Mouse (Mus musculus) monocyte, adult 2 months (primary cell): Measurements from ENCODE around the gene Atg7.
A peak's percentile ranks its signal among the peaks of the same experiment; 100 is the strongest.

Experiments
- DNase-seq, 2 experiments: peaks; one replicate each; pipeline ENCODE4 v3.0.0; 2022; ENCODE audit warnings: low spot score in 2 of 2, low read depth in 1 of 2

Atg7 gene

DNA sequence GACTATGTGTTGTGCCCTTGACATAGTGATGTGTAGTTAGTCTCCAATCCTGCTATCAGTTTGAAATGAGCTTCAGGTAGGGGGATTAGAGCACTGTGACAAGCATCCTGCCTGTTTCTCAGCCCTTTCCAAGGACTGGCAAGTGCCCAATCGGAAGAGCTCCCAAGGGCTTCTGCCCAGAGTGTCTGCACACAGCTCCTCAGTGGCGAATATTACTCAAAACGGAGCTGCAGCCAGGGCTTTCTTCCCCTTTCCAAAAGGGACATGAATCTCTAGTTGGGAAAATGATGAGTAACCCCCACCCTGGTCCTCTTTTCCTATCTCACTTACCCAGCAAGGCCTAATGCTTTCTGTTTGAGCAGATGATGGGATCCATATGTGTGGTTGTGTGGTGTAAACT lies 90.8 kb downstream of the Atg7 start:
- DNase-seq: no peak

- DNase-seq: no peak
Observed at GRCm38 (mm10) chr6:114735054-114735453, 92.2 kb downstream of the Atg7 start.

DNA sequence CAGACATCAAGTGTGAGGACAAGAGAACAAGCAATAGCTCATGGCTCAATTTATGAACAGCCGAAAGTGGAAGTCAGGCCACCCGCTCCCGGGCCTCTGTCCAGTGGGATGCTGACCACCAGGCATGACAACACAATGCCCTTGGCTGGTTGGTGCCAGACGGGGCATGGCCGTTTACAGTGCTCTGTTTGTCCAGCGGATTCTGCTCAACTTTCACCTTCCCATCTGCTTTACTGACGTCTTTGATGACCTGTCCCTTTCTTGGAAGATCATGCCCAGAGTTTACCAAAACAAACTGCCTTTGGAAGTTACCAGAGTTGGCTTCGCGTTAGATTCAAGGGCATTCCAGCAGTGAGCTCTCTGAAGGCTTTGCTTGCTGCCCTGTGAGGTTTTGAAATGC lies 93.5 kb downstream of the Atg7 start:
- DNase-seq: no peak

DNA sequence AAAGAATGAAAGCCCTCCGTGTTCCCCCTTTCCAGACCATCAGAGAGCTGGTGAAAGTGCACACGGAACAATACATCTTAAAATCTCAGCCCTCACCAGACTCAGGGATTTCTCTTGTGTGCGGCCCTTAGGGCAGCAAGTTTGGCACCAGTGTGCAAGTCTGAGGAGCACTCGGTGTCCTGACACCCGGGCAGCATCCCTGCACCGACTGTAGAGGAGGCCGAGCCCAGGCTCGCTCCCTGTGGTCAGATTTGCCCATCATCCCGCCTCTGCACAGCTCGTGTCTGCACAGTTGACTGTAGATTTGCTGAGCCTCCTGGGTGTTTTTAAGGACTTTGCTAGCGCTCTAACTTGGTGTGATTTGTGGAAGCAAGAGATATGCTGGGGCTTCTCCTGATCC lies 94.3 kb downstream of the Atg7 start:
- DNase-seq: no peak

GRCm38 (mm10) chr6:114737931-114738759 lies 95.2 kb downstream of the Atg7 start:
- no peak for DNase-seq

DNA sequence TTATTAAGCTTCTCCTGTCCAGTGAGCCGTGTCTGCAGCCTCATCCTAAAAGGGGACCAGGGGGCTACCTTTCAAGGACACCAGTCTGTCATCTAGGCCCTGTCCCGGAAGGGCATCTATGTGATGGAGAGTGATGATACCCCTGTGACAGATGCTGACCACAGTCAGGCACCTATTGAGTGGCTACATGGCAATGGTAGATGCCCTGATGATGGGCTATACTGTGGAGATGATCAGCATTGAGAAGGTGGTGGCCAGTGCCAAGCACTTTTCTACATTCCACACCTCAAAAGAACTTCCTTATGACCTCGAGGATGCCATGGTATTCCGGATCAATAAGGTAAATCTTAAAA lies 95.8 kb downstream of the Atg7 start:
- DNase-seq: no peak

GRCm38 (mm10) chr6:114742209-114743003 lies 99.5 kb downstream of the Atg7 start:
- DNase-seq: peak; percentile 11 to 18

DNA sequence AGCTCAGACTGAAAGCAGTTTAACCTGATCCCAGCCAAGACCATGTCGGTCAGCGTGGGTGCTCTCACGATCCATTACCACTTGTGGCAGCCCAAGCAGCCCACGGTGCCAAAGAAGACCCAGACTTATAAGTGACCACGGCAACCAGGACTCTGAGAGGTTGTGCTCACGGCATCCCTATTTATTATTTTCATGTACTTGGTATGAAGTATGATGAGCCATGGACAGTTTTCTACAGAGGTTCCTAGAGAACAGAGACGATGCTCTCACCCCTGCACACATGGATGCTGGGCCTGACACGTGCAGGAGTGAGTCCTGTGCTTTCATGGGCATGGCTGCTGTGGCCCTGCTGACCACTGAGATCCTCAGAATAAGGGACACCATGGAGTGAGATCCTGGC lies 100.2 kb downstream of the Atg7 start:
- no peak for DNase-seq

- DNase-seq: no peak
Observed at GRCm38 (mm10) chr6:114743845-114744244, 100.9 kb downstream of the Atg7 start.

GRCm38 (mm10) chr6:114746439-114746974 lies 103.6 kb downstream of the Atg7 start:
- no peak for DNase-seq

DNA sequence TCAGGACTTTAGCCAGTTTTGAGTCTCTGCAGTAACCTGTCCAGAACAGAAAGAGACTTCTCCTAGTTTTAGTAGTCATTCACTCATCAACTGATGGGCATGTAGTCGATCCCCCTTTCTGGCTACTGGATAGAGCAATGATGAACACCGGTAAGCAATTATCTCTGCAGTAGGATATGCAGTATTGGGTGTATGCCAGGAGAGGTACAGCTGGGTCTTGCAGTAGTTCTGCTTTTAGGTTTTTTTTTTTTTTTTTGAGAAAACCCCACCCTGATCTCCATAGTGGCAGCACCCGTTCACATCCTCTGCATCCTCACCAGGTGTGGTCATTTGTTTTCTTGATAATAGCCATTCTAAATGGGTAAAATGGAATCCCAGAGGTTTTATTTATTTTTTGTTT lies 105.5 kb downstream of the Atg7 start:
- no peak for DNase-seq

- no peak for DNase-seq
Observed at GRCm38 (mm10) chr6:114748882-114749281, 106.0 kb downstream of the Atg7 start.

DNA sequence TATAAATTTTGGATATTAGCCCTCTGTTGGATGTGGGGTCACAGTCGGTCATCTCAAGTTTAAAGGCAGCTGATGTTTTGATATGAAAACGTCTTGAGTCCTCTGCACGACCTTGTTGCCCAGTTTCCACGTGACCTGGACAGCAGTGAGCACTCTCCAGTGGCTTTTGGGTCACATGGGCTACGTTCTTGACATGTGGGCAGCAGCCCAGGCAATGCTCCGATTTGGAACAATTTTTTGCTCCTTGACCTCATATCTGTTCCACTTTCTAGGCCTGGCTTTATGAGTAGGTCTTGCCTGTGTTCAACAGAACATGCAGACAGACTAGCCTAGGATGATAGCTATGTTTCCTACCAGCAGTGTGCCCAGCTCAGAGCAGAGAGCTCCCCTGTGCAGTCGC lies 115.9 kb downstream of the Atg7 start:
- no peak for DNase-seq

DNA sequence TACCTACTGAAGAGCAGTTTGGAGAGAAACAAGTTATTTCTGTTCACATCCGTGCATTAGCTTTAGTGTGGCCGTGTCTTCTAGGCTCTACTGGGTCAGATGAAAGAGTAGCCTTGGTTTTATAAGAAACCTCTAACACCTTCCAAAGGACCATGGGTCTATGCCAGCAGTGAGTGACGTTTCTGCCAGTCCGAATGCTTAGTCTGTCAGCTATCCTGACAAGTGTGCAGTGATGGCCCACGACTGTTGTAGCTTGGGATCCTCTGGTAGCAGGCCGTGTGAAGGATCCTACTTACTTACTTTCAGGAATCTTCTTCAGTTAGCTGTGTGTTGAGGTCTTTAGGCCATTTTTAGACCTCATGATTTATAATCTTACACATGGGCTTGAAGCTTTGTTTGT lies 123.4 kb downstream of the Atg7 start:
- no peak for DNase-seq

DNA sequence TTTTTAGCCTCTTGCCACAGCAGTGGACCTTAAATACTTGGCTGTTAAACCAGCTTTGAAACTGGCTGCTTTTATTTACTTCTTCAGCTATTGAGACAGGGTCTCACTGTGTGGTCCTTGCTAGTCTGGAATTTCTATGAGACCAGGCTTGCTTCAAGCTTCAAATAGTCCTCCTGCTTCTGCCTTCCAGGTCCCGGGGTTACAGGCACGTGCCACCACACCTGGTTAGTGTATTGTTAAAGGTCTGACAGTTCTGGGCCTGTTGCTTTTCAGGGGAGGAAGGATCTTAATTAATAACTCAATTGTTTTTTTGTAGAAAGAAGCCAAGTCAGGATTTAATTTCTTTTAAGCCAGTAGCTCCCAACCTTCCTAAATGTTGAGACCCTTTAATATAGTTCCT lies 124.8 kb downstream of the Atg7 start:
- DNase-seq: no peak

DNA sequence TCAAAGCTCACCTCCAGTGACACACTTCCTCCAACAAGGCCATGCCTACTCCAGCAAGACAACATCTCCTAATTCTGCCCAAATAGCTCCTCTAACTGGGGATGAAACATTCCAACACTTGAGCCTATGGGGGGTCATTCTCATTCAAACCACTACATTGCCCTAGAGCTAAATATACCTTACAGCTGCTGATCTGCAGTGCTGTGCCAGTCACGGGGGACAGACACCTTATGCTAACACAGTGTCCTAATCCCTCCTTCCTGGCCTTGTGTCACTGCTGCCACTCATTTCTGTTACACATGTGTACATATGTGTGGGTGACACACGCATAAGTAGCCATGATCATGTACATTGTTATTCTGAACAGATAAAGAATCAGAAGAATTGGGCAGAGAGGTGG lies 127.4 kb downstream of the Atg7 start:
- no peak for DNase-seq

- no peak for DNase-seq
Observed at GRCm38 (mm10) chr6:114771502-114771901, 128.6 kb downstream of the Atg7 start.

GRCm38 (mm10) chr6:114775210-114775609 lies 132.3 kb downstream of the Atg7 start:
- no peak for DNase-seq

- no peak for DNase-seq
Observed at GRCm38 (mm10) chr6:114777872-114778271, 135.0 kb downstream of the Atg7 start.

DNA sequence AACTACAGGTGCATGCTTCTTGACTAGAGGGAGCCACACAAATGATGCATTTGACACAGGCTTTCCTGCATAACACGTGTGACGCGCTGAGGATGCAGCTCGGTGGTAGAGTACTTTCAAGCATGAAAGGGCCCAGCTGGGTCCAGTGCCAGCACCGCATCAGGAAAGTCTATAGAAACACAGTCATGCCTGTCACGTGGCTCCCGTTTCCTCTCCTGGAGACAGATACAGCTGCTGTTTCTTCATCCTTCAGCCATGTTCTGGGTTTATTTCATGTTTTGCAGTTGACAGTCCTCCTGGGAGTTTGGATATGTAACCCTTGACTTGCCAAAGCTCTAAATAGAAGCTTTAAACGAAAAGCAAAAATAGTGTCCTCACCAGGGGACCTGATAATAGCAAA lies 135.8 kb downstream of the Atg7 start:
- no peak for DNase-seq

GRCm38 (mm10) chr6:114780583-114780982 lies 137.7 kb downstream of the Atg7 start:
- no peak for DNase-seq
